Mouse (Mus musculus): ENCODE measurements around the gene Olfr310. TPM values are rescaled to one million over a fixed set of nuclear protein-coding genes. Genes with fewer than 3 reads are reported as not detected.

Olfr310 gene
- not detected in 2 replicates for polyA plus RNA-seq (2014; fragmentation: Nextera tagmentation; extraction: Ambion mirVana)

GRCm38 (mm10) chr7:86277072-86277471, at the start of gene Olfr310:
Olfr310 (minus strand) TSS chr7:86277172.
- WGBS = 68% methylated on average over 1 of the region's 1 CpGs
- ATAC-seq (ENCODE audit: low read depth) = no peak
- Histone ChIP-seq H3K36me3 (ENCODE audit: control insufficient read depth, insufficient read depth, low read length) (no peaks in the 10 kb centered on the region), H3K4me3 (ENCODE audit: low read depth, low read length) (no peak within 1 kb of the TSS), H3K4me1 (ENCODE audit: control insufficient read depth, insufficient read depth, low read length) (no peaks in the 10 kb centered on the region), H3K27ac (ENCODE audit: low read depth, low read length) (no peak within 1 kb of the TSS), H3K9me3 (ENCODE audit: control insufficient read depth, low read length) (no peaks in the 10 kb centered on the region), H3K9ac (replicated peaks; ENCODE audit: low read depth, low read length) (no peak within 1 kb of the TSS), H3K4me2 (ENCODE audit: low read depth, low read length) (no peak within 1 kb of the TSS), H3K27me3 (ENCODE audit: control insufficient read depth, insufficient read depth, low read length) (no peaks in the 10 kb centered on the region)

GRCm38 (mm10) chr7:86325530-86325929, 48.6 kb upstream of the Olfr310 start, which contains the start of gene Olfr308:
Olfr308 (minus strand) TSS chr7:86325630.
- ATAC-seq (ENCODE audit: low read depth) = no peak
- no peak within 1 kb of the TSS for H3K9ac ChIP-seq (replicated peaks; ENCODE audit: low read depth, low read length)

GRCm38 (mm10) chr7:86321323-86321722, 44.4 kb upstream of the Olfr310 start:
- Histone ChIP-seq H3K9ac (replicated peaks; ENCODE audit: low read depth, low read length) (no peak overlapping the region), H3K9me3 (ENCODE audit: control insufficient read depth, low read length) (no peaks in the 10 kb centered on the region), H3K4me2 (ENCODE audit: low read depth, low read length) (no peak overlapping the region), H3K36me3 (ENCODE audit: control insufficient read depth, insufficient read depth, low read length) (no peaks in the 10 kb centered on the region), H3K27me3 (ENCODE audit: control insufficient read depth, insufficient read depth, low read length) (no peaks in the 10 kb centered on the region), H3K4me1 (ENCODE audit: control insufficient read depth, insufficient read depth, low read length) (no peaks in the 10 kb centered on the region), H3K27ac (ENCODE audit: low read depth, low read length) (no peak overlapping the region), H3K4me3 (ENCODE audit: low read depth, low read length) (no peak overlapping the region)
- no peak for ATAC-seq (ENCODE audit: low read depth)
- WGBS = 86% methylated on average over 2 of the region's 2 CpGs

More at GRCm38 (mm10) chr7:86325530-86325929, 48.6 kb upstream of the Olfr310 start, which contains the start of gene Olfr308:
- no peaks in the 10 kb centered on the region for H3K36me3 ChIP-seq (ENCODE audit: control insufficient read depth, insufficient read depth, low read length)
- H3K4me1 ChIP-seq (ENCODE audit: control insufficient read depth, insufficient read depth, low read length) = no peaks in the 10 kb centered on the region
- H3K4me3 ChIP-seq (ENCODE audit: low read depth, low read length) = no peak within 1 kb of the TSS
- H3K27ac ChIP-seq (ENCODE audit: low read depth, low read length) = no peak within 1 kb of the TSS
- no peaks in the 10 kb centered on the region for H3K27me3 ChIP-seq (ENCODE audit: control insufficient read depth, insufficient read depth, low read length)
- H3K9me3 ChIP-seq (ENCODE audit: control insufficient read depth, low read length) = no peaks in the 10 kb centered on the region
- H3K4me2 ChIP-seq (ENCODE audit: low read depth, low read length) = no peak within 1 kb of the TSS

GRCm38 (mm10) chr7:86313608-86314007, 36.6 kb upstream of the Olfr310 start, which contains the start of gene Olfr309:
Olfr309 (minus strand) TSS chr7:86313708.
- ATAC-seq (ENCODE audit: low read depth) = no peak
- 70% methylated on average over 2 of the region's 2 CpGs for WGBS
- H3K4me2 ChIP-seq (ENCODE audit: low read depth, low read length) = no peak within 1 kb of the TSS

GRCm38 (mm10) chr7:86246208-86246607, 30.8 kb downstream of the Olfr310 start, which contains the start of gene Vmn2r76:
Vmn2r76 (minus strand) TSS chr7:86246308.
- no peaks in the 10 kb centered on the region for H3K4me1 ChIP-seq (ENCODE audit: control insufficient read depth, insufficient read depth, low read length)
- H3K27me3 ChIP-seq (ENCODE audit: control insufficient read depth, insufficient read depth, low read length) = no peaks in the 10 kb centered on the region
- H3K27ac ChIP-seq (ENCODE audit: low read depth, low read length) = no peak within 1 kb of the TSS
- H3K9ac ChIP-seq (replicated peaks; ENCODE audit: low read depth, low read length) = no peak within 1 kb of the TSS
- no peak for ATAC-seq (ENCODE audit: low read depth)
- 77% methylated on average over 1 of the region's 1 CpGs for WGBS
- no peaks in the 10 kb centered on the region for H3K9me3 ChIP-seq (ENCODE audit: control insufficient read depth, low read length)
- H3K4me2 ChIP-seq (ENCODE audit: low read depth, low read length) = no peak within 1 kb of the TSS
- no peak within 1 kb of the TSS for H3K4me3 ChIP-seq (ENCODE audit: low read depth, low read length)
- no peaks in the 10 kb centered on the region for H3K36me3 ChIP-seq (ENCODE audit: control insufficient read depth, insufficient read depth, low read length)

More at GRCm38 (mm10) chr7:86313608-86314007, 36.6 kb upstream of the Olfr310 start, which contains the start of gene Olfr309:
- no peaks in the 10 kb centered on the region for H3K4me1 ChIP-seq (ENCODE audit: control insufficient read depth, insufficient read depth, low read length)
- no peak within 1 kb of the TSS for H3K27ac ChIP-seq (ENCODE audit: low read depth, low read length)
- H3K4me3 ChIP-seq (ENCODE audit: low read depth, low read length) = no peak within 1 kb of the TSS
- no peaks in the 10 kb centered on the region for H3K36me3 ChIP-seq (ENCODE audit: control insufficient read depth, insufficient read depth, low read length)
- H3K9me3 ChIP-seq (ENCODE audit: control insufficient read depth, low read length) = no peaks in the 10 kb centered on the region
- no peak within 1 kb of the TSS for H3K9ac ChIP-seq (replicated peaks; ENCODE audit: low read depth, low read length)
- H3K27me3 ChIP-seq (ENCODE audit: control insufficient read depth, insufficient read depth, low read length) = no peaks in the 10 kb centered on the region

Small RNA genes within 50 kb of the gene (microRNA-seq; reads per million reads assigned to microRNA genes)
- not detected for gene Gm23192

Other genes with a start within 250 kb of the Olfr310 start
- not detected in 2 replicates for gene Vmn2r75, start 105.4 kb downstream of the Olfr310 start, polyA plus RNA-seq (2014; fragmentation: Nextera tagmentation; extraction: Ambion mirVana)
- not detected in 2 replicates for gene Vmn2r76, start 30.9 kb downstream of the Olfr310 start, polyA plus RNA-seq (2014; fragmentation: Nextera tagmentation; extraction: Ambion mirVana)
- gene Olfr309, start 36.5 kb upstream of the Olfr310 start, polyA plus RNA-seq (2014; fragmentation: Nextera tagmentation; extraction: Ambion mirVana) = not detected in 2 replicates
- gene Olfr308, start 48.5 kb upstream of the Olfr310 start, polyA plus RNA-seq (2014; fragmentation: Nextera tagmentation; extraction: Ambion mirVana) = not detected in 2 replicates
- not detected in 2 replicates for gene Olfr307, start 60.4 kb upstream of the Olfr310 start, polyA plus RNA-seq (2014; fragmentation: Nextera tagmentation; extraction: Ambion mirVana)
- not detected in 2 replicates for gene Olfr305, start 89.8 kb upstream of the Olfr310 start, polyA plus RNA-seq (2014; fragmentation: Nextera tagmentation; extraction: Ambion mirVana)
- gene Olfr304, start 109.5 kb upstream of the Olfr310 start, polyA plus RNA-seq (2014; fragmentation: Nextera tagmentation; extraction: Ambion mirVana) = not detected in 2 replicates
- not detected in 2 replicates for gene Olfr303, start 120.6 kb upstream of the Olfr310 start, polyA plus RNA-seq (2014; fragmentation: Nextera tagmentation; extraction: Ambion mirVana)
- not detected in 2 replicates for gene Olfr301, start 126.7 kb upstream of the Olfr310 start, polyA plus RNA-seq (2014; fragmentation: Nextera tagmentation; extraction: Ambion mirVana)
- gene Olfr299, start 182.7 kb upstream of the Olfr310 start, polyA plus RNA-seq (2014; fragmentation: Nextera tagmentation; extraction: Ambion mirVana) = not detected in 2 replicates
- gene Olfr298, start 215.3 kb upstream of the Olfr310 start, polyA plus RNA-seq (2014; fragmentation: Nextera tagmentation; extraction: Ambion mirVana) = not detected in 2 replicates
- gene Olfr297, start 242.8 kb upstream of the Olfr310 start, polyA plus RNA-seq (2014; fragmentation: Nextera tagmentation; extraction: Ambion mirVana) = not detected in 2 replicates

Data from neural tube, embryonic 14.5 days (tissue).